Mouse (Mus musculus) left cerebral cortex, adult 9 months (tissue): ENCODE results near the gene Rpl19.

Source experiments
- DNase-seq, 2 experiments: peaks; one replicate each; pipeline ENCODE4 v3.0.0; 2022; ENCODE audit warnings: low spot score in 2 of 2

The Rpl19 gene

GRCm38 (mm10) chr11:97998898-97999608 lies 27.5 kb upstream of the Rpl19 start:
- no peak for DNase-seq

GRCm38 (mm10) chr11:97999748-98000147 lies 26.8 kb upstream of the Rpl19 start:
- DNase-seq = no peak

- no peak for DNase-seq
Observed at GRCm38 (mm10) chr11:98000378-98001140, 26.0 kb upstream of the Rpl19 start.

GRCm38 (mm10) chr11:98001351-98001824 lies 25.1 kb upstream of the Rpl19 start:
- no peak for DNase-seq

GRCm38 (mm10) chr11:98001986-98002385 lies 24.5 kb upstream of the Rpl19 start:
- DNase-seq = no peak

GRCm38 (mm10) chr11:98002627-98003026 lies 23.9 kb upstream of the Rpl19 start:
- no peak for DNase-seq

GRCm38 (mm10) chr11:98003171-98003671 lies 23.3 kb upstream of the Rpl19 start:
- no peak for DNase-seq

- peak in 1 of 2 experiments; percentile 77 for DNase-seq
Observed at GRCm38 (mm10) chr11:98004161-98004560, 22.3 kb upstream of the Rpl19 start.

- DNase-seq = no peak
Observed at GRCm38 (mm10) chr11:98005076-98005475, 21.4 kb upstream of the Rpl19 start.

GRCm38 (mm10) chr11:98005686-98006085 lies 20.8 kb upstream of the Rpl19 start:
- DNase-seq = no peak

- no peak for DNase-seq
Observed at GRCm38 (mm10) chr11:98008087-98008486, 18.4 kb upstream of the Rpl19 start.

GRCm38 (mm10) chr11:98011716-98012115 lies 14.8 kb upstream of the Rpl19 start:
- DNase-seq = no peak

GRCm38 (mm10) chr11:98012831-98013230 lies 13.7 kb upstream of the Rpl19 start:
- no peak for DNase-seq

- DNase-seq = no peak
Observed at GRCm38 (mm10) chr11:98016177-98016576, 10.3 kb upstream of the Rpl19 start.

- DNase-seq = no peak
Observed at GRCm38 (mm10) chr11:98016824-98017223, 9.7 kb upstream of the Rpl19 start.

GRCm38 (mm10) chr11:98018222-98018621 lies 8.3 kb upstream of the Rpl19 start:
- DNase-seq = no peak

GRCm38 (mm10) chr11:98018858-98019641 lies 7.5 kb upstream of the Rpl19 start:
- peak; percentile 77 to 87 for DNase-seq

- no peak for DNase-seq
Observed at GRCm38 (mm10) chr11:98019883-98020610, 6.5 kb upstream of the Rpl19 start.

GRCm38 (mm10) chr11:98020710-98021109 lies 5.8 kb upstream of the Rpl19 start:
- no peak for DNase-seq

GRCm38 (mm10) chr11:98021118-98021517 lies 5.4 kb upstream of the Rpl19 start:
- DNase-seq = no peak

- no peak for DNase-seq
Observed at GRCm38 (mm10) chr11:98021565-98022252, 4.8 kb upstream of the Rpl19 start.
